Mouse (Mus musculus) kidney, embryonic 15.5 days (tissue): ENCODE measurements around the gene Tmem253. TPM values are rescaled to one million over a fixed set of nuclear protein-coding genes. Genes with fewer than 3 reads are reported as not detected.

ENCODE experiments used
- ATAC-seq: fragments of 200-750 bp; cut with Nextera tagmentation; replicated peaks from 2 replicates; pipeline ENCODE4 v1.8.0; 2017; ENCODE audit warnings: moderate TSS enrichment; ENCODE audit not compliant: low FRiP score
- H3K27ac ChIP-seq: fragments of 300-500 bp; sonication (generic); 2 replicates; pipeline ENCODE4 v1.5.1; 2015; ENCODE audit warnings: mild to moderate bottlenecking, inconsistent platforms
- H3K27me3 ChIP-seq: fragments of 300-500 bp; sonication (generic); 2 replicates; pipeline ENCODE4 v1.6.1; 2015; ENCODE audit warnings: inconsistent platforms
- H3K36me3 ChIP-seq: fragments of 300-500 bp; sonication (generic); 2 replicates; pipeline ENCODE4 v1.6.1; 2015; ENCODE audit warnings: inconsistent platforms
- H3K4me1 ChIP-seq: fragments of 300-500 bp; sonication (generic); 2 replicates; pipeline ENCODE4 v1.6.1; 2015; ENCODE audit warnings: inconsistent platforms
- H3K4me2 ChIP-seq: fragments of 300-500 bp; sonication (generic); 2 replicates; pipeline ENCODE4 v1.6.1; 2015; ENCODE audit warnings: moderate library complexity, mild to moderate bottlenecking, inconsistent platforms
- H3K4me3 ChIP-seq: fragments of 300-500 bp; sonication (generic); replicated peaks from 2 replicates; pipeline ENCODE4 v1.5.1; 2015; ENCODE audit warnings: mild to moderate bottlenecking, inconsistent platforms
- H3K9ac ChIP-seq: fragments of 300-500 bp; sonication (generic); 2 replicates; pipeline ENCODE4 v1.6.1; 2015; ENCODE audit warnings: mild to moderate bottlenecking, inconsistent platforms
- H3K9me3 ChIP-seq: fragments of 300-500 bp; sonication (generic); replicated peaks from 2 replicates; pipeline ENCODE4 v1.6.1; 2016; ENCODE audit warnings: inconsistent platforms
- WGBS: fragments of 180-500 bp; shearing (Covaris S2); methylation state at CpG from one replicate; pipeline ENCODE4 v1.1.7; 2015; ENCODE audit warnings: mixed read lengths; 5-methylcytosine and 5-hydroxymethylcytosine counted together
- polyA plus RNA-seq: library from polyadenylated mRNA; unstranded; fragments of >200 nt; fragmentation: Nextera tagmentation; extraction: Ambion mirVana; gene quantifications from 2 replicates; pipeline ENCODE4 v1.2.1, GENCODE M21; 2015

Tmem253 gene
- polyA plus RNA-seq, 1 experiment from 2014 or later, result 0.93 TPM

GRCm38 (mm10) chr14:52017662-52018061 is 2.2 kb downstream of the Tmem253 start:
- no peak for ATAC-seq
- Histone ChIP-seq H3K4me2 (no peak overlapping the region), H3K4me1 (peaks cover 70% of the 10 kb centered on the region), H3K27me3 (no peaks in the 10 kb centered on the region), H3K9ac (no peak overlapping the region), H3K27ac (no peak overlapping the region), H3K36me3 (no peaks in the 10 kb centered on the region), H3K4me3 (no peak overlapping the region), H3K9me3 (no peaks in the 10 kb centered on the region)
- 77% methylated on average over 4 of the region's 4 CpGs for WGBS

DNA sequence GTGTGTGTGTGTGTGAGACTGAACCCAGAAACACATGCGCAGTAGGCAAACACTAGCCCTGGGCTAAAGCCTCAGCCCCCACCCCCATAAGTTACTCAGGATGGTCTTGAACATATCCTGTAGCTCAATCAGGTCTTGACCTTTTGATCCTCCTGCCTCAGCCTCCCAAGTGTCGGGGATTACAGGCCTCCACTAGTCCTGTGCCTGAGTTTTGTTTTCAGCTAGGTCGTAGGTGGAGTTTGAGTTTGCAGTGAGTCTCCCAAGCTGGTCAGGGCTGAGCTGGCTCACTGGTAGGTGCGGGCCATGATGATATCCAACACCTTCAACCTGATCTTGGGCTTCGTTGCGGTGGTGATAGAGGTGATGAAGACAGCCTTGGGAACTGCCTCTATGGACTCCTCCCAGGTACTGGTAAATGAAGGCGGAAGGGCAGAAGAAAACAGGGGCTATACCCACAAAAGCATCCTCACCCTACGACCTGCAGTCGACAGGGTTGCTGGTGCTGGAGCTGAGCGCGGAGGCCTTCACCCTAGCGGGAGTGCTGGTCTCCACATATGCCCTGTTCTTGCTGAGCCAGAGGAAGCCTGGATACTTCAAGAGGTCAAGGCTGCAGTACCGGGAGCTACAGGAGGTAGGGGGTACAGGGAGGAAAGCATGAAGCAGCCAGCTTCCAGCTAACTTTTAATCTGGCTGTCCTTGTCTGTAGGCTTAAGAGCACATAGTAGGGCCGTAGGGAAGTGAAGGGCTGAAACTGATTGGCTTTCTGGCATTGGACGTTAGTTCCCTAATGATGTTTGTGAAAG is 3.0 kb downstream of the Tmem253 start:
- Histone ChIP-seq H3K4me2 (peak overlapping the region; percentile 66), H3K4me3 (peak overlapping the region; percentile 68), H3K36me3 (no peaks in the 10 kb centered on the region), H3K9ac (peak overlapping the region; percentile 87; the same call in 1 of the 2 replicates), H3K4me1 (peaks cover 70% of the 10 kb centered on the region), H3K27me3 (no peaks in the 10 kb centered on the region), H3K27ac (peak overlapping the region; percentile 99), H3K9me3 (no peaks in the 10 kb centered on the region)
- WGBS, result 84% methylated on average over 15 of the region's 15 CpGs
- no peak for ATAC-seq

DNA sequence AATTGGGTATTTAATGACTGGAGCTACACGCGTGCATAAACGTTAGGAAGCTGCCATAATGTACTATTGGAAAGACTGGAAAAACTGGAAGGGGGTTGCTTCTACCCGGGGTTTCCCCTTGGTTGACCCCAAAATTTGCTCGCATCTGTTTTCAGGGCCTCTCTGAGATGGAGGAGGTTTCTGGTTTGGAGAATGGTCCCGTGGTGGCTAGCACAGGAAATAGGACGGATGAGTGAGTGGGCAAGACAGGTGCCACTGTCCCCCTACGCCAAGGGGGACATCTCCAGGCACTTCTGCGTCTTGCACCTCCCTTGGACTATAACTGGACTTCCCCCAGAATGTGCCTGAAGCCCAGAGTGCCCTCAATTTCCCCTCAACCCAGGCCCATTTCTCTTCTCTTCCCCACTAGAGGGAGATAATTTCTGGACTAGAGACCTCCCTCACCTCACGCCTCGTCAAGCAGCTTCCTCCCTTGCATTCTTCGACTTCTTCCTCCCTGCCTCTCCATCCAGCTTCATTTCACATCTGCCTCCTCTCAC is 3.7 kb downstream of the Tmem253 start:
- Histone ChIP-seq H3K4me2 (peak overlapping the region; percentile 66), H3K27me3 (no peaks in the 10 kb centered on the region), H3K4me1 (peaks cover 70% of the 10 kb centered on the region), H3K9ac (peak overlapping the region; percentile 87), H3K4me3 (peak overlapping the region; percentile 68), H3K9me3 (no peaks in the 10 kb centered on the region), H3K27ac (peak overlapping the region; percentile 99), H3K36me3 (no peaks in the 10 kb centered on the region)
- 28% methylated on average over 12 of the region's 12 CpGs for WGBS
- no peak for ATAC-seq

- Histone ChIP-seq H3K27ac (peak overlapping the region; percentile 99), H3K4me3 (peak overlapping the region; percentile 68), H3K27me3 (no peaks in the 10 kb centered on the region), H3K9me3 (no peaks in the 10 kb centered on the region), H3K36me3 (no peaks in the 10 kb centered on the region), H3K9ac (peak overlapping the region; percentile 87), H3K4me2 (peak overlapping the region; percentile 66), H3K4me1 (peaks cover 70% of the 10 kb centered on the region)
- WGBS, result 1% methylated on average over 73 of the region's 74 CpGs
- ATAC-seq, result peak; percentile 87
Measured at GRCm38 (mm10) chr14:52019590-52020340, 4.3 kb downstream of the Tmem253 start.

- Histone ChIP-seq H3K4me1 (peaks cover 64% of the 10 kb centered on the region), H3K4me3 (peak within 1 kb of the TSS; percentile 68), H3K9ac (peak within 1 kb of the TSS; percentile 87), H3K4me2 (peak within 1 kb of the TSS; percentile 66), H3K27me3 (no peaks in the 10 kb centered on the region), H3K36me3 (no peaks in the 10 kb centered on the region), H3K27ac (peak within 1 kb of the TSS; percentile 99), H3K9me3 (no peaks in the 10 kb centered on the region)
- 6% methylated on average over 15 of the region's 15 CpGs for WGBS
- ATAC-seq, result peak; percentile 64
Measured at GRCm38 (mm10) chr14:52020486-52021137, 5.2 kb downstream of the Tmem253 start, which contains the start of gene Zfp219. Gene Zfp219, minus strand, starts transcription at chr14:52020733.

GRCm38 (mm10) chr14:52021138-52021529 is 5.7 kb downstream of the Tmem253 start:
- Histone ChIP-seq H3K9ac (peak overlapping the region; percentile 87; the same call in 1 of the 2 replicates), H3K9me3 (no peaks in the 10 kb centered on the region), H3K36me3 (no peaks in the 10 kb centered on the region), H3K4me3 (peak overlapping the region; percentile 68), H3K4me1 (peaks cover 58% of the 10 kb centered on the region), H3K27me3 (no peaks in the 10 kb centered on the region), H3K4me2 (peak overlapping the region; percentile 66), H3K27ac (peak overlapping the region; percentile 99)
- ATAC-seq, result no peak
- 49% methylated on average over 4 of the region's 4 CpGs for WGBS

DNA sequence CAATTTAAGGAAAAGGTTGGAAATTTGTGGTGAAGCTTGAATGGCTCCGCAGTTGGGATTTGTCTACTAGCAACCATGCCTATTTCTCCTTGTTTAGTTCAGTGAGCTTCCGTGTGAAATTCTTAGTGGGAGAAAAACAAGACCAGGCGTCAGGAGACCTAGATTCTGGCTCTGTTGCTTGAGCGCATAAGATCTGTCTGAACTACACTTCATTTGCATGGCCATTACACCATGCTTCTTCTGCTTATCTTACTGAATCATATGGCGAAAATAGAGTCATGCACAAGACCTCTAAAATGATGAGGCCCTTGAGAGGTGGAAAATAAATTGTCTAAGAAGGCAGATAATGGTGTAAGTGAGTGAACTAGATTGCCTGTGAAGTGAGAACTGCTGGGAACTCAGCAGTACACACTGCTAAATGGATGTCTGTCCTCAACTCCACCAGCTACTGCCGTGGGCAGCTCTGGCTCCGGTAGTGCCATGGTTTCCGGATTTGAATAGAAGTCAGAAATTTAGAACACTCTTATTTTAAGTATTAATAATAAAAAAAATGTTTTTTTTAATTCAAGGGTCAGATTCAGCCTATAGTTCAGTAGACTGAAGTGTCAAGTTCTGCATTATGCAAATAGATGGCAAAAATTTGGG is 6.2 kb downstream of the Tmem253 start:
- no peak for ATAC-seq
- Histone ChIP-seq H3K36me3 (no peaks in the 10 kb centered on the region), H3K27me3 (no peaks in the 10 kb centered on the region), H3K4me1 (peaks cover 53% of the 10 kb centered on the region), H3K9ac (no peak overlapping the region), H3K4me3 (no peak overlapping the region), H3K9me3 (no peaks in the 10 kb centered on the region), H3K27ac (peak overlapping the region; percentile 99), H3K4me2 (peak overlapping the region; percentile 66; the same call in 1 of the 2 replicates)
- 87% methylated on average over 8 of the region's 8 CpGs for WGBS

- H3K27me3 ChIP-seq, result no peaks in the 10 kb centered on the region
- peak overlapping the region; percentile 63 for H3K4me2 ChIP-seq
- no peak for ATAC-seq
- peaks cover 47% of the 10 kb centered on the region for H3K4me1 ChIP-seq
- peak overlapping the region; percentile 99 for H3K27ac ChIP-seq
- 67% methylated on average over 3 of the region's 3 CpGs for WGBS
- H3K36me3 ChIP-seq, result no peaks in the 10 kb centered on the region
- no peaks in the 10 kb centered on the region for H3K9me3 ChIP-seq
- H3K4me3 ChIP-seq, result peak overlapping the region; percentile 38
- H3K9ac ChIP-seq, result no peak overlapping the region
Measured at GRCm38 (mm10) chr14:52022244-52022708, 6.8 kb downstream of the Tmem253 start.

- WGBS, result 5% methylated on average over 23 of the region's 23 CpGs
- Histone ChIP-seq H3K4me1 (peaks cover 42% of the 10 kb centered on the region), H3K4me2 (peak overlapping the region; percentile 63), H3K36me3 (no peaks in the 10 kb centered on the region), H3K9ac (0 out of 2 replicates have a peak overlapping the region, but pooled peaks have one; percentile 21), H3K27ac (peak overlapping the region; percentile 81), H3K4me3 (peak overlapping the region; percentile 38), H3K9me3 (no peaks in the 10 kb centered on the region), H3K27me3 (no peaks in the 10 kb centered on the region)
- peak; percentile 41 for ATAC-seq
Measured at GRCm38 (mm10) chr14:52022709-52023459, 7.4 kb downstream of the Tmem253 start.

- 85% methylated on average over 2 of the region's 2 CpGs for WGBS
Measured at GRCm38 (mm10) chr14:52024133-52024532, 8.7 kb downstream of the Tmem253 start.

More at GRCm38 (mm10) chr14:52024133-52024532, 8.7 kb downstream of the Tmem253 start:
- no peaks in the 10 kb centered on the region for H3K9me3 ChIP-seq
- H3K4me1 ChIP-seq, result peaks cover 31% of the 10 kb centered on the region
- H3K27me3 ChIP-seq, result no peaks in the 10 kb centered on the region
- no peak overlapping the region for H3K4me3 ChIP-seq
- H3K9ac ChIP-seq, result no peak overlapping the region
- ATAC-seq, result no peak
- H3K36me3 ChIP-seq, result no peaks in the 10 kb centered on the region
- H3K4me2 ChIP-seq, result no peak overlapping the region
- no peak overlapping the region for H3K27ac ChIP-seq
